Mouse (Mus musculus) left cerebral cortex, adult 2 months (tissue): ENCODE measurements at regions not wholly inside any gene's neighbourhood (a gene's known extent, or its start where the extent isn't known, plus 50 kb on each side); places are given as distances from the start of the nearest gene placed in this dataset.
"Not testable (repeated sequence)": the region's sequence is repeated elsewhere in the genome, so short reads cannot be mapped to it uniquely, and the experiment has no call there.

Source experiments
- DNase-seq, 2 experiments: peaks; one replicate each; pipeline ENCODE4 v3.0.0; 2021 to 2022; ENCODE audit warnings: low spot score in 2 of 2, mixed read lengths in 1 of 2; ENCODE audit errors: extremely low spot score in 1 of 2
- H3K27ac ChIP-seq: fragments of 200-600 bp; 2 replicates; pipeline ENCODE4 v1.8.1; 2022
- H3K4me3 ChIP-seq: fragments of 200-600 bp; 2 replicates; pipeline ENCODE4 v1.8.1; 2022
- CTCF ChIP-seq: fragments of 200-600 bp; IDR thresholded peaks from 2 replicates; pipeline ENCODE4 v1.8.1; 2022; ENCODE audit warnings: antibody characterized with exemption, mild to moderate bottlenecking, moderate library complexity
- intact Hi-C: fragments of 180-260 bp; cut with DNase I; formaldehyde crosslinking; loops from one replicate; pipeline ENCODE4 v1.15.1; 2025

DNA sequence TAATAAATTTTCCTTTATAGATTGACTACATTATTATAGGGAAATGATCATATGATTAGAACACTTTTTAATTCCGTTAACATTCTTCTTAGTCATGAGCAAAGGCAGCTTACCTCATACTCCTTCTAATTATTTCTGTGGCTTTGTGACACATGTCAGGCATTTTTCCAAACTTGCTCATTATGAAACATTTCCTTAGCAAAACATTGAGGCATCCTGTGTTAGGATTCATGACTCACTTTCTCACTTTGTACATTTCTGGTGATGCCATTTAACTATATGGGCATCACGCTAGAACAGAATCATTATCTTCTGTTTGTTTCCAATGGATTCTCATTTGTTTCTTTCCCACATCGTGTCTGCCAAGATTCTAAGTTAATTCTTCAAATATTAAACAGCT is 621.3 kb downstream of the Tecrl start:
- intact Hi-C loops = loop anchor here (5.0 kb wide), 1 partner anchor 319 kb away; no protein-coding TSS in a partner anchor

DNA sequence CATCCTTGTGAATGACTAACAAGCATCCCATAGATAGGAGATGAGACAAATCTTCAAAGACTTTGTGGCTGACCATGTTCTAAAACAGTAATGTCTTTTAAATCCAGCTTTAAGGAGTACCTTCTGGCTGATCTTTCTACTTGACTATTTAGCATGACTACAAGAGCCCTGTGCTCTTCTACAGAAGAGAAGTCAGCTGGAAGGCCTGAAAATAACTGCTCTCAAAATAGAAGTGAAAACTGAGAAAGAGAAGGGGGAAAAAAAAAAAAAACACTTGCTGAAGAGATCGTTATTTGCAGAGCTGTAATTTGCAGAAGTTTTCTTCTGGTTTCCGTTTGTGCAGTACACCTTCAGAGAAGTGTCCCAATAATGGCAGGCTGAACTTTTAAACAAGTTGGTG is 626.8 kb downstream of the Tecrl start:
- intact Hi-C loops = loop anchor here (10.0 kb wide), 1 partner anchor 237 kb away; no protein-coding TSS in a partner anchor
- Histone ChIP-seq H3K27ac (peak overlapping the region; percentile 86), H3K4me3 (no peak overlapping the region)
- no peak for TF ChIP-seq CTCF
- no peak for DNase-seq

More for the DNA sequence above, 621.3 kb downstream of the Tecrl start:
- no peak for DNase-seq
- Histone ChIP-seq H3K27ac (no peak overlapping the region), H3K4me3 (no peak overlapping the region)
- TF ChIP-seq CTCF = no peak

DNA sequence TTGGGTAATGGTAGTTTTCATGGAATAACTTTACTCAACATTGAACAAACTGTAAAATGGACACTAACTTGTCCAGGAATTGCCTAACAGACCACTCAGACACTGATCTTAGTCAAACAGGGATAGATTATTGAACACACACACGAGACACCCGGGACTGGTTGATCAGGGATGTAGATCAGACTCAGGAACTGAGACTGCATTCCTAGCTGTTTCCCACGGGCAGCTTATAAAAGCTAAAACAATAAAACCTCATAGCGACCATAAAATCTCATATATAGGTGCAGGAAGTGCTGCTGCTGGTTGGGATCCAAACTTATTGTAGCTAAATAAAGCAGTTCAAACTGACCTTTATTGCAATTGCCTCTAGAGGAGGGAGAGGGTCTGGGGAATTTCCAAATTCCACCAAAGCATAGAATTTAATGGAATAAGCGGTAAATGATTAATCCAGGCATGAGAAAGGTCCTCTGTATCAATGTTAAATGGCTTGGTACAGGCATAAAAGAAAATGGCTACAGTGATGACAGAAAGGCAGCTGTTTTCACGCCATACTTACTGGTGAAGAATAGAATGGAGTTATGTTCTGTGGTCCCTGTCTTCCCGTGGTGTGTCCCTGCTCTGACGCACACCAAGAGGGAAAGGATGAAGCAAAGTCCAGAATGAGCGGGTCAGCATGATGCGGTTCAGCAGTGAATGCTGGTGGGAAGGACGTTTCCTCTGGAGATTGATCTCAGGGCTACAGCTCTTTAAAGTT is 627.6 kb downstream of the Tecrl start:
- intact Hi-C loops = loop anchor here (10.0 kb wide), 1 partner anchor 237 kb away; no protein-coding TSS in a partner anchor
- Histone ChIP-seq H3K27ac (peak overlapping the region; percentile 86), H3K4me3 (no peak overlapping the region)
- DNase-seq = no peak
- no peak for TF ChIP-seq CTCF

DNA sequence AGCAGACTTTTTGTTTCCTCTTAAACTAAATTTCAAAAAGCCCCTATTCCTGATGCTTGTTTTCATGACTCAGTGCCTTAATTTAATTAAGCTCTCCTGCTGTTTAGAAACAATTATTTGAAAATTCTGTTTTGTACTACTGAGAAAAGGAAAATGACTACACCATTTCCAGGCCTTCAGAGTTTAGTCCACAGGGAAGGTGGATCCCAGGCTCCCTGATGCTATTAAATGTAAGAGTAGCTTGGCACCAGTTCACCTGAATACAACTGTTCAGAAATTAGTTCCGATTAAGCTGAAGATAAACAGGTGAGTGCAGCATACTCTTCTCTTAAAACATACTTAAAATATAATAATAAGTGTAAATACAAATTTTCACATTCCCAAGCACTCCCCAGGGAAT is 639.3 kb downstream of the Tecrl start:
- no peak for DNase-seq
- no peak for TF ChIP-seq CTCF
- Histone ChIP-seq H3K4me3 (no peak overlapping the region), H3K27ac (no peak overlapping the region)
- intact Hi-C loops = loop anchor here (10.0 kb wide), 1 partner anchor 291 kb away; no protein-coding TSS in a partner anchor

DNA sequence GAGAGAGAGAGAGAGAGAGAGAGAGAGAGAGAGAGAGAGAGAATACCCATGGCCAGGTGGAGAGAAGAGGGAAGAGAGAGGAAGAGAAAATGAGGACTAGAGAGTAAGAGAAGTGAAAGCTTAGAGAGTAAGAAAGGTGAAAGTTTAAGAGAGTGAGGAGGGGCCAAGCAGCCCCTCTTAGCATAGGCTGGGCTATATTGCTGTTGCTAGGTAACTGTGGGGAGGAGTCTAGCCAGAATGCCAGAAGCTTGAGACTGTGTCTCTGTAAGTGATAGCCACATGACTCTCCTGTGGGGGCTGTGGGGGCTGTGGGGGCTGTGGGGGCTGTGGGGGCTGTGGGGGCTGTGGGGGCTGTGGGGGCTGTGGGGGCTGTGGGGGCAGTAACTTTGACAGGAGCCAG is 655.3 kb downstream of the Tecrl start:
- intact Hi-C loops, H3K4me3 ChIP-seq, H3K27ac ChIP-seq, DNase-seq: not testable (repeated sequence)

DNA sequence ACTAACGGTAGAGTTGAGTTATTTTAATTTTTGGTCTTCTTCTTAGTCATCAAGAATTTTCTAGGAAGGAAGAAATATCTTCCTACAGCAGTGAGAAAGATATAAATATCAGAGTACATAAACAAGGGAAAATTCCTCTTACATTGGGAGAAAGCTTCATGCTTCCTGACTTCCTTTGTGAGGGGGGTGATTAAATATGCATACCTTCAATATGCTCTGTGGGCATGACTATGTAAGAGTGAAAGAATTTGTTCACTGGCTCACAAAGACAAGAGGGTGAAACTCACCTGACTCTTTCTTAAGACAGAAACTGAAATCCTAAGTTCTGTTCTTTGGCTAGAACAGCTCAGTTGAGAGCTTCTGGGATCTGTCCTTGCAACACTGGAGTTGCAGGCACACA is 656.1 kb downstream of the Tecrl start:
- intact Hi-C loops = no loop called here
- DNase-seq = no peak
- Histone ChIP-seq H3K27ac (peak overlapping the region; percentile 74), H3K4me3 (no peak overlapping the region)
- TF ChIP-seq CTCF = no peak

DNA sequence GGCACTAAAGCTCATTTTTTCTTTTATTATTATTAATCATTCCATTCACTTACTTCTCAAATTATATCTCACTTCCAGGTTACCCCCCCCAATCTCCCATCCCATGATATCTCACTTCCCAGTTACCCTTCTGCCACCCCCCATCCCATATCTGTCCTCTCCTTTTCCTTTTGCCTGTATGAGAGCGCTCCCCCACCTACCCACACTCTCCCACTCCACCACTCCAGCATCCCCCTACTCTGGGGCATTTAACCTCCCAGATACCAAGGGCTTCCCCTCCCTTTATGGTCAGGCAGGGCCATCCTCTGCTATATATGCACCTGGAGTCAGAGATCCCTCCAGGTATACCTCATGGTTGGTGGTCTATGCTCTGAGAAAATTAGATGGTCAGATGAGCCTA is 671.6 kb downstream of the Tecrl start:
- Histone ChIP-seq H3K4me3 (no peak overlapping the region), H3K27ac (no peak overlapping the region)
- no peak for DNase-seq
- TF ChIP-seq CTCF = no peak
- intact Hi-C loops = no loop called here

DNA sequence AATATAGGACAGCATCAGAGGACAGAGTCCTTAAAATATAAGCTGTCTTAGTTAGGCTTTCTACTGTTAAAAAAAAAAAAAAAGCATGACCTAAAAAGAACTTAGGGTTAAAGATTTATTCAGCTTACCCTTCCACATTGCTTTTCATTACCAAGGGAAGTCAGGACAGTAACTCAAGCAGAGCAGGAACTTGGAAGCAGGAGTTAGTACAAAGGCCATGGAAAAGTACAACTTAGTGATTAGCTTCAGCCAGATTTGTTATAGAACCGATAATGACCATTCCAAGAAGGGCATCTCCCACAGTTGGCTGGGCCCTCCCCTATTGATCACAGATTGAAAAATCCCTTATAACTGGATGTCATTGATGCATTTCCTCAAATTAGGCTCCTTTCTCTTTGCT is 690.9 kb downstream of the Tecrl start:
- no peak for DNase-seq
- Histone ChIP-seq H3K4me3 (no peak overlapping the region), H3K27ac (no peak overlapping the region)
- no peak for TF ChIP-seq CTCF
- intact Hi-C loops = no loop called here

DNA sequence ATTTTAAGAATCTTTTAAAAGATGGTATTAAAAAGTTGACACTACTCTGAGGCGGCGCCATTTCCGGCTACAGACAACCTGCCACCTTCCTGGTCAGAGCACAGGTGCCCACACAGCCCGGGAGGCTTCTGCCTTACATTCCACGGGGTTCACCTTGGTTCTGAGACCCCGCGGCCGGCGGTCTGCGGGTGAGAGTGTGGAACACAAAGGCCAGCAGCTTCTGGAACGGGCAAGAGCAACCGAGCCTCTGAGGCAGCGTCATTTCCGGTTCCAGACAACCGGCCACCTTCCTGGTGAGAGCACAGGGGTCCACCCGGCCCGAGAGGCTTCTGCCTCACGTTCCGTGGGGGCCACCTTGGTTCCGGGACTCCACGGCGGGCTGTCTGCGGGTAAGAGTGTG is 701.4 kb downstream of the Tecrl start:
- H3K4me3 ChIP-seq, DNase-seq, H3K27ac ChIP-seq, intact Hi-C loops: not testable (repeated sequence)

DNA sequence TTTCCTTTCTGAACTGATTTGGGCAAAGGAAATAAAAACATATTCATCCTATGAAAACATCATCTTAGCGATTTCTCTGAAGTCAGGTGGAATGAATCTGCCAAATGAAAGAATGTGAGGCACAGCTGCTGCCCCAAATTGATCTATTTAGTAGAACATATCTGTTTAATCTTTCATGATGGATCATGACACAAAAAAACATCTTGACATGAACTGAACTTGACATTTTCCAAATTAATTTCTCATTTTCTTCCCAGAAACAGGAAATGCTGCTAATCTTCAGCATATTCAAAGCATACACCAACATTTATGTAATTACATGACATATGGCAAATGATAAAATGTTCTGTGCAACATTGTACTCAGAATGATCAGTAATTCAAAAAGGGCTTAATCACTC is 734.9 kb downstream of the Tecrl start:
- TF ChIP-seq CTCF = no peak
- DNase-seq = no peak
- intact Hi-C loops = no loop called here

More for the DNA sequence above, 734.9 kb downstream of the Tecrl start:
- Histone ChIP-seq H3K27ac (no peak overlapping the region), H3K4me3 (no peak overlapping the region)
